Mouse (Mus musculus) MEL (cell line): ENCODE data around the gene Prr23a3.

Experiments used
- CTCF ChIP-seq, 3 experiments: IDR thresholded peaks in 2 of 3; conservative IDR thresholded peaks in 1 of 3; 2 replicates each; pipeline ENCODE4 v1.5.1; 2011 to 2012; ENCODE audit warnings: low read length in 3 of 3, low read depth in 2 of 3, mild to moderate bottlenecking in 2 of 3, improper control_type of control experiment in 1 of 3, inconsistent platforms in 1 of 3, mixed read lengths in 1 of 3, moderate library complexity in 1 of 3; ENCODE audit not compliant: control insufficient read depth in 1 of 3, insufficient read depth in 1 of 3, poor library complexity in 1 of 3, severe bottlenecking in 1 of 3
- E2F4 ChIP-seq: IDR thresholded peaks from 2 replicates; pipeline ENCODE4 v1.6.1; 2011; ENCODE audit warnings: low read depth, low read length, improper control_type of control experiment, borderline replicate concordance
- GABPA ChIP-seq: IDR thresholded peaks from 2 replicates; pipeline ENCODE4 v1.6.1; 2012; ENCODE audit warnings: low read depth, mild to moderate bottlenecking, inconsistent platforms, low read length, improper control_type of control experiment, moderate library complexity
- MAFK ChIP-seq: IDR thresholded peaks from 2 replicates; pipeline ENCODE4 v1.6.1; 2011; ENCODE audit warnings: low read depth, mild to moderate bottlenecking, low read length, improper control_type of control experiment, borderline replicate concordance
- MEF2A ChIP-seq: IDR thresholded peaks from 2 replicates; pipeline ENCODE4 v1.6.1; 2014; ENCODE audit warnings: low read depth, mild to moderate bottlenecking, inconsistent platforms, low read length, improper control_type of control experiment; ENCODE audit not compliant: poor library complexity, insufficient replicate concordance, severe bottlenecking; ENCODE audit errors: extremely low read depth
- NRF1 ChIP-seq: IDR thresholded peaks from 2 replicates; pipeline ENCODE4 v1.6.1; 2014; ENCODE audit warnings: low read depth, mild to moderate bottlenecking, inconsistent platforms, low read length, improper control_type of control experiment, moderate library complexity; ENCODE audit not compliant: poor library complexity, insufficient read depth, severe bottlenecking
- POLR2A ChIP-seq, 2 experiments: IDR thresholded peaks; 2 replicates each; pipeline ENCODE4 v1.6.1; 2011 to 2012; ENCODE audit warnings: low read length in 2 of 2, mild to moderate bottlenecking in 2 of 2, control low read depth in 1 of 2, improper control_type of control experiment in 1 of 2, low read depth in 1 of 2, moderate library complexity in 1 of 2; ENCODE audit not compliant: control insufficient read depth in 1 of 2, insufficient read depth in 1 of 2, poor library complexity in 1 of 2
- POLR2AphosphoS5 ChIP-seq: IDR thresholded peaks from 2 replicates; pipeline ENCODE4 v1.6.1; 2012; ENCODE audit warnings: low read depth, borderline replicate concordance, mild to moderate bottlenecking, inconsistent platforms, low read length, moderate library complexity, mixed read lengths
- USF1 ChIP-seq: IDR thresholded peaks from 2 replicates; pipeline ENCODE4 v1.6.1; 2014; ENCODE audit warnings: low read depth, mild to moderate bottlenecking, inconsistent platforms, low read length, improper control_type of control experiment, moderate library complexity

DNA sequence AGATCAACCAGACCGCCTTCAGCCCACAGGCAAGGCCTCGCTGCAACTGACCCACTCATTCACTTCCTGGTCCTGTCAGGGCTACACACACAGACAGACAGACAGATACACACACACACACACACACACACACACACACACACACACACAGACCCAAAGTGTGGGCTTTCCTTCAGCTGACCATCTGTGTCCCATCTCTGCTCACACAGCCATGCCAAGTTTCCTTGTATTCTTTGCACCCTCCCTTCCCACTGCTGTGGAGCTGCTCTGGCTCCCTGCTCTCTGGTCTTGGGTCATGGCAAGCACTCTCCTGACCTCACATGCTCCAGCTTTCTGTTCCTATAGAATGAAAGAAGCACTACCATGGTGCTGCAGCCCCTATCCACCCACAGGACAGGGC is 45.1 kb upstream of the Prr23a3 start:
- TF ChIP-seq E2F4 (no peak), NRF1 (no peak), USF1 (no peak), CTCF (IDR thresholded peaks at IDR 0.05 in 2 of 3, conservative IDR thresholded peaks at IDR 0.05 in 1 of 3; ENCODE audit: control insufficient read depth in 1 of 3, insufficient read depth in 1 of 3, low read depth in 2 of 3, low read length in 3 of 3, poor library complexity in 1 of 3, severe bottlenecking in 1 of 3) (no peak), MEF2A (no peak), GABPA (no peak), POLR2A (IDR thresholded peaks at IDR 0.05; ENCODE audit: control insufficient read depth in 1 of 2, insufficient read depth in 1 of 2, low read depth in 1 of 2, low read length in 2 of 2, poor library complexity in 1 of 2) (no peak), POLR2AphosphoS5 (no peak), MAFK (no peak)
